Mouse (Mus musculus): Measurements from ENCODE around the gene Ptpn5.

DNA sequence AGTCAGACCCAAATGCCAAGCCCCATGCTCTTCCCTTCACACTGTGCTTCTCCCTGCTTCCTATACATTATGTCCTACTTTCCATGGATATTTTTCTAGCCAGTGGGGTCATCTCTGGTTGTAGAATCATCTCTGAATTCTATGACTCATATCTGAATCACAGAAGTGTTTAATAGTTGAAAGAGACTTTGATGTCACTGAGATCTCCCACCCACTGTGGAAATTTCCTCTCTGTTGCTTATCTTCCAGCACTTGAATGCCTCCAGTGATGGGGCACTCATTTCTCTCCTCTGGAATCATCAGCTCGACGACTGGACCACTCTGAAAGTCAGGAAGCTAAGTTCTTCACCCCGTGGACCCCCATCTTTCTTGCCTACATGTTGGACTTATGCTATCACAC, 22.4 kb downstream of the Ptpn5 start:
- no peak for TF ChIP-seq CTCF (conservative IDR thresholded peaks at IDR 0.05; ENCODE audit: low read length)
- TF ChIP-seq POU5F1 (IDR thresholded peaks at IDR 0.05; ENCODE audit: borderline replicate concordance, low read length): no peak
- no peak for TF ChIP-seq NANOG (IDR thresholded peaks at IDR 0.05; ENCODE audit: borderline replicate concordance, low read length)

Measured in E14TG2a.4 (cell line).